Mouse (Mus musculus) E14TG2a.4 (cell line): ENCODE measurements around the gene Nckap5l.

Experiments used
- CTCF ChIP-seq: conservative IDR thresholded peaks from 2 replicates; pipeline ENCODE4 v1.5.1; 2014; ENCODE audit warnings: low read length
- POU5F1 ChIP-seq: IDR thresholded peaks from 2 replicates; pipeline ENCODE4 v1.6.1; 2014; ENCODE audit warnings: low read length, borderline replicate concordance

DNA sequence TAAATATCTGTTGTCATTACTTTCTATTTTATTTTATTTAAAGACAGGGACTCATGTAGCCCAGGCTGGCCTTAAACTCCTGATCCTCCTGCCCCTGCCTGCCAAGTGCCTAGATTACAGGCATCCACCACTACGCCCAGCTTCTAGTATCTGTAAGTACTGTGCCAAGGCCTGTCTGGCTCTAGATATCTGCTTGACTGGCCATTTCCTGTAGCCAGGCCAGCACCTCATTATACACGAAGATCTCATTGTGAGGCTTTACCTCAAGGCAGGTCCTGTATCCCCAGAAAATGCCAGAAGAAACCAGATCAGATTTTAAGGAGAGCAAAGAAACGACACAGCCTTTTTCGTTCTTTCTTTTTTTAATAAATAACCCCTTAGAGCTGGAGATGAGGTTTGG lies 12.2 kb upstream of the Nckap5l start:
- no peak for TF ChIP-seq POU5F1
- no peak for TF ChIP-seq CTCF
